Mouse (Mus musculus) CH12.LX (cell line): ENCODE data around the gene Slc23a2. TPM values are rescaled to one million over a fixed set of nuclear protein-coding genes. Genes with fewer than 3 reads are reported as not detected.

Source experiments
- DNase-seq: peaks from one replicate; pipeline ENCODE4 v3.0.0-alpha.2; 2013; ENCODE audit errors: extremely low read depth
- H3K27ac ChIP-seq: 2 replicates; pipeline ENCODE4 v1.5.1; 2012; ENCODE audit warnings: low read depth, mild to moderate bottlenecking, control low read depth, moderate library complexity; ENCODE audit not compliant: insufficient read depth
- H3K27me3 ChIP-seq: replicated peaks from 2 replicates; pipeline ENCODE3; 2012; ENCODE audit warnings: inconsistent platforms
- H3K36me3 ChIP-seq, 2 experiments: replicated peaks in 1 of 2; 2 replicates each; pipeline versions ENCODE3 to v1.6.1; 2012; ENCODE audit warnings: inconsistent platforms in 1 of 2, low read length in 1 of 2, mild to moderate bottlenecking in 1 of 2, mixed read lengths in 1 of 2, moderate library complexity in 1 of 2; ENCODE audit not compliant: control insufficient read depth in 1 of 2, insufficient read depth in 1 of 2
- H3K4me1 ChIP-seq, 2 experiments: 2 replicates each; pipeline ENCODE4 v1.6.1; 2012; ENCODE audit warnings: inconsistent platforms in 1 of 2, moderate library complexity in 1 of 2; ENCODE audit not compliant: insufficient read depth in 2 of 2, control insufficient read depth in 1 of 2
- H3K4me2 ChIP-seq: 2 replicates; pipeline ENCODE4 v1.6.1; 2012; ENCODE audit warnings: low read depth, mild to moderate bottlenecking, control low read depth; ENCODE audit not compliant: poor library complexity, insufficient read depth, severe bottlenecking
- H3K4me3 ChIP-seq, 3 experiments: fragments of 150-350 bp in 1 of 3; sonication (generic) in 1 of 3; replicated peaks in 1 of 3; 2 replicates each; pipeline versions ENCODE3 to v1.5.1; 2011 to 2012; ENCODE audit warnings: low read depth in 2 of 3, low read length in 2 of 3, mild to moderate bottlenecking in 2 of 3, moderate library complexity in 2 of 3, control low read depth in 1 of 3, improper control_type of control experiment in 1 of 3, inconsistent platforms in 1 of 3, mixed read lengths in 1 of 3; ENCODE audit not compliant: poor library complexity in 1 of 3
- H3K79me2 ChIP-seq: replicated peaks from 2 replicates; pipeline ENCODE4 v1.6.1; 2012; ENCODE audit warnings: mild to moderate bottlenecking, moderate library complexity; ENCODE audit not compliant: control insufficient read depth, poor library complexity, insufficient read depth, severe bottlenecking; ENCODE audit errors: extremely low read depth
- H3K9ac ChIP-seq: 2 replicates; pipeline ENCODE4 v1.6.1; 2012; ENCODE audit warnings: low read depth, mild to moderate bottlenecking, control low read depth, moderate library complexity; ENCODE audit not compliant: insufficient read depth
- H3K9me3 ChIP-seq: replicated peaks from 2 replicates; pipeline ENCODE3; 2012; ENCODE audit warnings: low read length, inconsistent platforms, mixed read lengths
- BHLHE40 ChIP-seq: IDR thresholded peaks from 2 replicates; pipeline ENCODE4 v1.6.1; 2011; ENCODE audit warnings: mild to moderate bottlenecking, low read depth, low read length, improper control_type of control experiment
- CHD2 ChIP-seq: IDR thresholded peaks from 2 replicates; pipeline ENCODE4 v1.6.1; 2011; ENCODE audit warnings: low read length, improper control_type of control experiment
- CTCF ChIP-seq, 2 experiments: IDR thresholded peaks in 1 of 2; conservative IDR thresholded peaks in 1 of 2; 2 replicates each; pipeline ENCODE4 v1.5.1; 2011 to 2012; ENCODE audit warnings: low read depth in 2 of 2, low read length in 2 of 2, improper control_type of control experiment in 1 of 2, inconsistent platforms in 1 of 2, mild to moderate bottlenecking in 1 of 2, moderate library complexity in 1 of 2
- ELF1 ChIP-seq: IDR thresholded peaks from 2 replicates; pipeline ENCODE4 v1.6.1; 2014; ENCODE audit warnings: low read depth, mild to moderate bottlenecking, inconsistent platforms, low read length, improper control_type of control experiment
- IRF4 ChIP-seq: IDR thresholded peaks from 2 replicates; pipeline ENCODE4 v1.6.1; 2014; ENCODE audit warnings: low read depth, mild to moderate bottlenecking, inconsistent platforms, low read length, improper control_type of control experiment
- JUN ChIP-seq: IDR thresholded peaks from 2 replicates; pipeline ENCODE4 v1.6.1; 2011; ENCODE audit warnings: low read depth, mild to moderate bottlenecking, low read length, improper control_type of control experiment, moderate library complexity; ENCODE audit not compliant: insufficient read depth
- MAX ChIP-seq: IDR thresholded peaks from 2 replicates; pipeline ENCODE4 v1.6.1; 2011; ENCODE audit warnings: low read length, improper control_type of control experiment
- MAZ ChIP-seq: IDR thresholded peaks from 2 replicates; pipeline ENCODE4 v1.6.1; 2012; ENCODE audit warnings: low read depth, mild to moderate bottlenecking, inconsistent platforms, low read length, improper control_type of control experiment, moderate library complexity
- MEF2A ChIP-seq: IDR thresholded peaks from 2 replicates; pipeline ENCODE4 v1.6.1; 2014; ENCODE audit warnings: low read depth, mild to moderate bottlenecking, inconsistent platforms, low read length, improper control_type of control experiment, borderline replicate concordance
- MXI1 ChIP-seq: IDR thresholded peaks from 2 replicates; pipeline ENCODE4 v1.6.1; 2011; ENCODE audit warnings: mild to moderate bottlenecking, low read depth, low read length, improper control_type of control experiment
- MYC ChIP-seq: IDR thresholded peaks from 2 replicates; pipeline ENCODE4 v1.6.1; 2011; ENCODE audit warnings: low read depth, mild to moderate bottlenecking, improper control_type of control experiment, low read length
- NELFE ChIP-seq: IDR thresholded peaks from 2 replicates; pipeline ENCODE4 v1.6.1; 2011; ENCODE audit warnings: low read depth, low read length, improper control_type of control experiment
- POLR2A ChIP-seq: IDR thresholded peaks from 2 replicates; pipeline ENCODE4 v1.6.1; 2011; ENCODE audit warnings: low read depth, mild to moderate bottlenecking, improper control_type of control experiment, low read length
- SIN3A ChIP-seq: IDR thresholded peaks from 2 replicates; pipeline ENCODE4 v1.6.1; 2012; ENCODE audit warnings: low read length, improper control_type of control experiment, inconsistent platforms
- SMC3 ChIP-seq: IDR thresholded peaks from 2 replicates; pipeline ENCODE4 v1.6.1; 2011; ENCODE audit warnings: low read depth, low read length, improper control_type of control experiment
- TCF12 ChIP-seq: IDR thresholded peaks from 2 replicates; pipeline ENCODE4 v1.6.1; 2014; ENCODE audit warnings: low read depth, mild to moderate bottlenecking, inconsistent platforms, low read length, improper control_type of control experiment
- USF1 ChIP-seq: IDR thresholded peaks from 2 replicates; pipeline ENCODE4 v1.6.1; 2014; ENCODE audit warnings: low read depth, mild to moderate bottlenecking, inconsistent platforms, low read length, improper control_type of control experiment
- ZKSCAN1 ChIP-seq: IDR thresholded peaks from 2 replicates; pipeline ENCODE4 v1.6.1; 2012; ENCODE audit warnings: low read depth, inconsistent platforms, low read length, improper control_type of control experiment, borderline replicate concordance
- ZNF384 ChIP-seq: IDR thresholded peaks from 2 replicates; pipeline ENCODE4 v1.6.1; 2012; ENCODE audit warnings: low read depth, low read length, improper control_type of control experiment, inconsistent platforms
- dilution Hi-C: fragments of 300-500 bp; cut with MboI; formaldehyde crosslinking; loops from 2 replicates; pipeline ENCODE4 v1.14.3; 2020; ENCODE audit warnings: low sequenced_read_pairs; ENCODE audit not compliant: extremely low pct_unique_long_range_greater_than_20kb, extremely low pct_ligation_motif_present
- in situ Hi-C: fragments of 300-500 bp; cut with MboI; formaldehyde crosslinking; loops from 3 replicates; pipeline ENCODE4 v1.14.3; 2019; ENCODE audit warnings: low sequenced_read_pairs, low pct_ligation_motif_present, low pct_unique_long_range_greater_than_20kb, mixed read lengths
- polyA plus RNA-seq: library from polyadenylated mRNA; unstranded; fragments of >175 nt; gene quantifications from 2 replicates; pipeline ENCODE4 v1.2.1, GENCODE M21; 2012; ENCODE audit warnings: low read depth; ENCODE audit not compliant: insufficient read length
- total RNA-seq, 2 experiments: library from RNA; depleted of rRNA; stranded (reverse); fragments of 300-350 nt in 1 of 2; fragments of >200 nt in 1 of 2; gene quantifications; 2 replicates each; pipeline ENCODE4 v1.2.3; 2012 to 2014

The Slc23a2 gene
- total and polyA plus RNA-seq, 3 experiments = 10.6 to 21.7 (median 13.4) TPM

DNA sequence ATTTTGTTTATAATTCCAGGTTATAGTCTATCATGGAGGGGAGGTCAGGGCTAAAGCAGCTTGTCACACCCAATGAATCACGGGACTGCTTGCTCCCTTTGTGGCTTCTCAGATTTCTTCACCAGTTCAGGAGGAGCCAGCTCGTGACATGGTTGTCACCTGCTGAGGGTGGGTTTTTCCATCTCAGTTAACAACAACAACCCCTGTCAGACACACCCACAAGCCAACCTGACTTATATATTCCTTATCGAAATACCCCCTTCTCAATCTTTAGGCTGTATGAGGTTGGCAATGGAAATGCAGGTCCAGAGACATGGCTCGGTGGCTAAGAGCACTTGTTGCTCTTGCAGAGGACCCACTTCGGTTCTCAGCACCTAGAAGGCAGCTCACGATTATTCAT, 39.0 kb upstream of the Slc23a2 start:
- Histone ChIP-seq H3K4me2 (no peak overlapping the region), H3K79me2 (no peaks in the 10 kb centered on the region)

DNA sequence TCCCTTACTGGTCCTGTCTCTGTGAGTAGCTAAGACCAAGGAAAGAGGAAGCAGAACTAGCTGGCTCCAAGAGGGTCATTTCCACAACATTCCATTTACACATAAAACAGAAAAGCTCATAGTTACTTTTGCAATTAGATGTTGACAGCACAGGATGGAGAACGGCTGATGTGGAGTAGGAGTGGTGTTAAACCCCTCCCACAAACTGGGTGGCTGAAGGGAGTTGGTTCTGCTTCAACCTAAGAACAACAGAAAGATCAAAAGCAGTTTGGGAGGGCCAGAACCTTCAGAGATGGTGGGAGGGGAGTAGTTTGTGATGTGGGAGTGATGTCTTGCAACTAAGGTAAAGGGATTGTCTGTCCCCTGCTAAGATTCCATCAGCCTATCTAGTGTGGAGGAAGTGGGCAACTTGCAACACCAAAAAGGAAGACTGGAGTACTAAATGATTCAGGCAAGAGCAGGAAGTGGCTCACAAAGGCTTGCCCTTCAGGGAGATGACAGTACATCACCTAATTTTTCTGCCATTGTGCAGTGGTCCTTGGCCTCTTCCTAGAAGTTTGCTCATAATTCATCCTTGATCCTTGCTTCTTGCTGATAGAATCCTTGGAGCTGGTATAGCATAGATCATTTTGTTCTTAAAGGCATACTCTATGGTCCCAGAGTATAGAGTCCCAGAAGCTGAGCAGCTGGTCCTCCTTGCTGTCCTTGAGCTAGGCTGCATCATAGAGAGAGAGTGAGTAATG, 35.7 kb upstream of the Slc23a2 start:
- H3K4me2 ChIP-seq = no peak overlapping the region
- dilution Hi-C loops = no loop called here
- H3K4me3 ChIP-seq = no peak overlapping the region
- in situ Hi-C loops = no loop called here
- H3K36me3 ChIP-seq = no peaks in the 10 kb centered on the region
- DNase-seq = no peak
- H3K27ac ChIP-seq = no peak overlapping the region
- TF ChIP-seq ELF1 (0 out of 2 replicates have a peak, but pooled peaks have one; percentile 17), MXI1 (no peak), ZKSCAN1 (no peak)
- H3K4me1 ChIP-seq = peaks cover 11 to 41% of the 10 kb centered on the region in 2 experiments
- H3K9ac ChIP-seq = no peak overlapping the region
- H3K27me3 ChIP-seq = no peaks in the 10 kb centered on the region
- H3K79me2 ChIP-seq = no peaks in the 10 kb centered on the region
- H3K9me3 ChIP-seq = no peaks in the 10 kb centered on the region

More for the DNA sequence above, 39.0 kb upstream of the Slc23a2 start:
- H3K27ac ChIP-seq = no peak overlapping the region
- peaks cover 13 to 32% of the 10 kb centered on the region in 2 experiments for H3K4me1 ChIP-seq
- H3K36me3 ChIP-seq = no peaks in the 10 kb centered on the region
- dilution Hi-C loops (no loop called here), in situ Hi-C loops (no loop called here)
- H3K9ac ChIP-seq = no peak overlapping the region
- H3K27me3 ChIP-seq = no peaks in the 10 kb centered on the region
- H3K9me3 ChIP-seq = no peaks in the 10 kb centered on the region
- TF ChIP-seq BHLHE40 (peak; percentile 19; the same call in 1 of the 2 replicates), MYC (no peak)
- H3K4me3 ChIP-seq = no peak overlapping the region
- no peak for DNase-seq

GRCm38 (mm10) chr2:132179371-132179770, 34.5 kb upstream of the Slc23a2 start:
- Histone ChIP-seq H3K79me2 (no peaks in the 10 kb centered on the region), H3K4me3 (no peak overlapping the region), H3K27ac (no peak overlapping the region), H3K36me3 (no peaks in the 10 kb centered on the region), H3K9ac (no peak overlapping the region), H3K9me3 (no peaks in the 10 kb centered on the region), H3K4me2 (no peak overlapping the region), H3K27me3 (no peaks in the 10 kb centered on the region), H3K4me1 (peaks cover 11 to 41% of the 10 kb centered on the region in 2 experiments)
- no peak for DNase-seq
- dilution Hi-C loops = no loop called here
- TF ChIP-seq ZKSCAN1 (no peak), SMC3 (no peak), CHD2 (no peak), IRF4 (no peak), CTCF (conservative IDR thresholded peaks at IDR 0.05 in 1 of 2, IDR thresholded peaks at IDR 0.05 in 1 of 2; ENCODE audit: low read depth in 2 of 2, low read length in 2 of 2) (no peak), POLR2A (no peak), MEF2A (no peak), MAX (no peak), ZNF384 (no peak), NELFE (no peak), MXI1 (no peak), USF1 (no peak), MAZ (no peak), JUN (no peak), TCF12 (no peak), SIN3A (no peak)
- in situ Hi-C loops = no loop called here
